ENCODE assay signal across 9 mouse cellular contexts in the genomic region with DNA sequence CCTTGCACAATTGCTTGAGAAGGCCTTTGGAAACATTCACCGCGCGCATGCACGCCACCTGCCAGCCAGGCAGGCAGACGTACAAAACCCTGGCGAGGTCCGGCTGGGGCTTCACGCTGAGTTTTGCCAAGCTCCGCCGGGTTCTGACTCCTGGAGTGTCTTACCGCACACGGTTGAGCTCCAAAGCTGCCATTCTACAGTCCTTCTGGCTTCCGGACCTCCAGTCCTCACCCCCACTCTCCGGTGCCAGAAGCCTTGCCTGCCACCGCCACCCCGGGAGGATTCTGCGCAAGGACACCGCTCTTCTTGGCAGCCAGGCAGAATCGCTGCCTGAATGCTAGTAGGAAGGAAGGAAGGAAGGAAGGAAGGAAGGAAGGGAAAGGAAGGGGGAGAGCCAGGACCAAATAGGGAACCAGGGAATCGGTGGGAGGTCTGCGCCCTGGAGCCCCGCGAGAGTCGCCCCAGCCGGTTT. TPM values are rescaled to one million over a fixed set of nuclear protein-coding genes. Genes with fewer than 3 reads are reported as not detected.
A peak's percentile ranks its signal among the peaks of the same experiment; 100 is the strongest.
DNase-seq lines count a peak whose midpoint lies in the region; ATAC-seq lines count a peak whose summit lies in the region.
"Had no signal": no experiment of that assay in that cellular context is flagged by ENCODE, and none has a peak within 500 bp of the region (broad histone marks: within the 10 kb centered on the region; RNA-seq: fewer than 3 reads in every experiment).

No protein-coding gene starts in this region.

- no peaks in the 10 kb centered on the region for H3K36me3 ChIP-seq in neural tube, embryonic 11.5 days (ENCODE audit: control insufficient read depth, insufficient read depth, low read length)
- no peaks in the 10 kb centered on the region for H3K36me3 ChIP-seq in intestine, embryonic 16.5 days (ENCODE audit: control insufficient read depth, insufficient read depth, low read length)
- H3K36me3 ChIP-seq in stomach, embryonic 15.5 days = no peaks in the 10 kb centered on the region

- peaks cover 99% of the 10 kb centered on the region for H3K27me3 ChIP-seq in neural tube, embryonic 11.5 days (ENCODE audit: control insufficient read depth, insufficient read depth, low read length)
- peaks cover 96% of the 10 kb centered on the region for H3K27me3 ChIP-seq in intestine, embryonic 16.5 days (replicated peaks; ENCODE audit: control insufficient read depth, insufficient read depth, low read length)
- peaks cover 98% of the 10 kb centered on the region for H3K27me3 ChIP-seq in stomach, embryonic 15.5 days (replicated peaks)

- ATAC-seq in neural tube, embryonic 11.5 days (ENCODE audit: insufficient read depth, low FRiP score, low TSS enrichment) = no peak
- ATAC-seq in intestine, embryonic 16.5 days = no peak
- ATAC-seq in stomach, embryonic 15.5 days (ENCODE audit: insufficient read depth, low FRiP score, low read depth) = no peak
- ATAC-seq in activated CD4-positive, CD25-positive, alpha-beta regulatory T cell, adult 4 months = no peak

- H3K4me2 ChIP-seq in neural tube, embryonic 11.5 days (ENCODE audit: low read depth) = peak overlapping the region; percentile 20; the same call in 1 of the 2 replicates
- no peak overlapping the region for H3K4me2 ChIP-seq in intestine, embryonic 16.5 days (ENCODE audit: low read depth, low read length)
- peak overlapping the region; percentile 35 for H3K4me2 ChIP-seq in stomach, embryonic 15.5 days

- DNase-seq in cerebellum, postnatal 14 days = peak; percentile 25 to 36
- DNase-seq in cerebellum, postnatal 4 days (ENCODE audit: low spot score in 2 of 2) = no peak
- peak; percentile 46 for DNase-seq in neural tube, embryonic 11.5 days (ENCODE audit: low spot score)
- DNase-seq in neural tube, embryonic 10.5 days (ENCODE audit: extremely low spot score, low spot score) = no peak
- DNase-seq in kidney, postnatal 36 days = no peak
- DNase-seq: kidney, adult 18-20 months had no signal

- H3K27ac ChIP-seq in neural tube, embryonic 11.5 days (ENCODE audit: low read depth, low read length) = no peak overlapping the region
- H3K27ac ChIP-seq in intestine, embryonic 16.5 days (ENCODE audit: low read length) = no peak overlapping the region
- H3K27ac ChIP-seq in stomach, embryonic 15.5 days = no peak overlapping the region

- under 1% methylated on average over 25 of the region's 25 CpGs for WGBS in neural tube, embryonic 11.5 days
- 1% methylated on average over 25 of the region's 25 CpGs for WGBS in intestine, embryonic 16.5 days
- WGBS in stomach, embryonic 15.5 days = 1% methylated on average over 25 of the region's 25 CpGs

- peaks cover 10% of the 10 kb centered on the region; the same call in 1 of the 2 replicates for H3K4me1 ChIP-seq in neural tube, embryonic 11.5 days (ENCODE audit: control insufficient read depth, insufficient read depth, low read length)
- peaks cover 16% of the 10 kb centered on the region for H3K4me1 ChIP-seq in intestine, embryonic 16.5 days (ENCODE audit: control insufficient read depth, insufficient read depth, low read length)
- H3K4me1 ChIP-seq in stomach, embryonic 15.5 days = peaks cover 26% of the 10 kb centered on the region

- H3K9me3 ChIP-seq in neural tube, embryonic 11.5 days (ENCODE audit: control insufficient read depth, low read length) = peaks cover 4% of the 10 kb centered on the region; the same call in 1 of the 2 replicates
- 0 out of 2 replicates have a peak, but pooled peaks cover 5% of the 10 kb centered on the region for H3K9me3 ChIP-seq in intestine, embryonic 16.5 days (ENCODE audit: control insufficient read depth, low read length)
- no peaks in the 10 kb centered on the region for H3K9me3 ChIP-seq in stomach, embryonic 15.5 days

- no peak overlapping the region for H3K9ac ChIP-seq in neural tube, embryonic 11.5 days (ENCODE audit: low read length)
- H3K9ac ChIP-seq in intestine, embryonic 16.5 days (ENCODE audit: low read depth, low read length) = no peak overlapping the region
- no peak overlapping the region for H3K9ac ChIP-seq in stomach, embryonic 15.5 days

- 0 out of 2 replicates have a peak overlapping the region, but pooled peaks have one; percentile 4 for H3K4me3 ChIP-seq in neural tube, embryonic 11.5 days (ENCODE audit: low read depth, low read length)
- peak overlapping the region; percentile 11; the same call in 1 of the 2 replicates for H3K4me3 ChIP-seq in intestine, embryonic 16.5 days (ENCODE audit: low read length)
- peak overlapping the region; percentile 2 for H3K4me3 ChIP-seq in stomach, embryonic 15.5 days (replicated peaks)

RNA-seq across cellular contexts. Expression of gene Olig2, which starts 3.0 kb away (rescaled TPM):
- polyA plus RNA-seq in neural tube, embryonic 11.5 days (2014; fragmentation: Nextera tagmentation; extraction: Ambion mirVana) = 1.2 and 2.0 TPM in 2 replicates
- polyA plus RNA-seq in intestine, embryonic 16.5 days (2015; fragmentation: Nextera tagmentation; extraction: Ambion mirVana) = not detected in 2 replicates
- not detected in 2 replicates for polyA plus RNA-seq in stomach, embryonic 15.5 days (2015; fragmentation: Nextera tagmentation; extraction: Ambion mirVana)
- polyA plus RNA-seq in activated CD4-positive, CD25-positive, alpha-beta regulatory T cell, adult 4 months (2017; shearing (Covaris generic)) = not detected

RNA-seq across cellular contexts. Expression of gene Olig1, which starts 47.4 kb away (rescaled TPM):
- 0.31 and 0.45 TPM in 2 replicates for polyA plus RNA-seq in neural tube, embryonic 11.5 days (2014; fragmentation: Nextera tagmentation; extraction: Ambion mirVana)
- polyA plus RNA-seq in intestine, embryonic 16.5 days (2015; fragmentation: Nextera tagmentation; extraction: Ambion mirVana) = not detected in 2 replicates
- 0.12 and 0.13 TPM in 2 replicates for polyA plus RNA-seq in stomach, embryonic 15.5 days (2015; fragmentation: Nextera tagmentation; extraction: Ambion mirVana)
- not detected for polyA plus RNA-seq in activated CD4-positive, CD25-positive, alpha-beta regulatory T cell, adult 4 months (2017; shearing (Covaris generic))

Comparison
In these comparisons a context has a peak if more than half of its experiments do, and no peak if none do; other contexts are left out.
1. DNase-seq: peak in cerebellum, postnatal 14 days (2 of 2) and neural tube, embryonic 11.5 days (single experiment); none in cerebellum, postnatal 4 days (0 of 2), neural tube, embryonic 10.5 days (single experiment) and kidney, postnatal 36 days (0 of 2).
2. Peak in every context shown above with its lines, with median percentiles within 50 percentile points of each other: H3K4me3 ChIP-seq.